Mouse (Mus musculus): ENCODE data around the gene Slc8b1. TPM values are rescaled to one million over a fixed set of nuclear protein-coding genes. Genes with fewer than 3 reads are reported as not detected.
A peak's percentile ranks its signal among the peaks of the same experiment; 100 is the strongest.

The Slc8b1 gene
- polyA plus RNA-seq, 1 experiment from 2014 or later = 2.3 TPM

DNA sequence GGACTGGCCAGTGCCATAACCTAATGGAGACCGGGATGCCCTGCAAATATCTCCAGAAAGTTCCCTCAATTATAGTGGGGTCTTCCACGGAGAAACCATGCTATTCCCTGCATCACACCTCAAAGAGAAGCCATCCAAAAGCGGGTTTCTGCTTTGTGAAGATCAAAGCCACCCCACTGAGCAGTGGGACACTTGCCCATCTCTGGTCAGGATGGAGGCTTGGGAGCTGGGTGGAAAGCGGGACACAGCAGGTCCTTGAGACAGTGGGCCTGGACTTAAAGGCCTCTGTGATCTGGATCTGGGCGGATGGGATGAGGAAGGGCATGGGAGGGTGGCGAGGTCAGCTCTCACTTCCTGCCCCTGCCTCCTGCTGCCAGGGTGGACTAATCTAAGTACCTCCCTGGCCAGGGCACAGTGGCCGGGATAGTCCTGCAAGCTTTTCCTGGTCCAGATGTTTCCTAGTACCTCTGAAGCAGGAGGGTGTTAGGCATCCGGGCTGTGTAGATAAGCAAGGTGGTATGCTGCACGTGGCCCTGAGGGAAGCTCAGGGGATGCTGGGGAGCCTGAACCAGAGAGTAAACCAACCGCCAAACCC is 63.6 kb downstream of the Slc8b1 start:
- no peak for ATAC-seq
- WGBS = 72% methylated on average over 10 of the region's 10 CpGs
- H3K4me2 ChIP-seq (ENCODE audit: low read length) = no peak overlapping the region
- H3K9ac ChIP-seq (ENCODE audit: low read depth, low read length) = no peak overlapping the region
- H3K4me1 ChIP-seq (ENCODE audit: control insufficient read depth, insufficient read depth, low read depth, low read length) = peaks cover 38% of the 10 kb centered on the region
- H3K36me3 ChIP-seq (ENCODE audit: control insufficient read depth, insufficient read depth, low read length) = no peaks in the 10 kb centered on the region
- H3K4me3 ChIP-seq (ENCODE audit: low read length) = no peak overlapping the region
- no peaks in the 10 kb centered on the region for H3K9me3 ChIP-seq (ENCODE audit: control insufficient read depth, low read length)
- H3K27ac ChIP-seq (ENCODE audit: low read depth, low read length) = no peak overlapping the region
- no peaks in the 10 kb centered on the region for H3K27me3 ChIP-seq (replicated peaks; ENCODE audit: control insufficient read depth, insufficient read depth, low read length)

GRCm38 (mm10) chr5:120576781-120577301 is 65.9 kb downstream of the Slc8b1 start:
- ATAC-seq = no peak
- Histone ChIP-seq H3K27me3 (replicated peaks; ENCODE audit: control insufficient read depth, insufficient read depth, low read length) (no peaks in the 10 kb centered on the region), H3K4me2 (ENCODE audit: low read length) (no peak overlapping the region), H3K4me1 (ENCODE audit: control insufficient read depth, insufficient read depth, low read depth, low read length) (peaks cover 21% of the 10 kb centered on the region), H3K36me3 (ENCODE audit: control insufficient read depth, insufficient read depth, low read length) (0 out of 2 replicates have a peak, but pooled peaks cover under 1% of the 10 kb centered on the region), H3K4me3 (ENCODE audit: low read length) (no peak overlapping the region), H3K9me3 (ENCODE audit: control insufficient read depth, low read length) (no peaks in the 10 kb centered on the region), H3K9ac (ENCODE audit: low read depth, low read length) (no peak overlapping the region), H3K27ac (ENCODE audit: low read depth, low read length) (no peak overlapping the region)
- WGBS = 80% methylated on average over 11 of the region's 11 CpGs

DNA sequence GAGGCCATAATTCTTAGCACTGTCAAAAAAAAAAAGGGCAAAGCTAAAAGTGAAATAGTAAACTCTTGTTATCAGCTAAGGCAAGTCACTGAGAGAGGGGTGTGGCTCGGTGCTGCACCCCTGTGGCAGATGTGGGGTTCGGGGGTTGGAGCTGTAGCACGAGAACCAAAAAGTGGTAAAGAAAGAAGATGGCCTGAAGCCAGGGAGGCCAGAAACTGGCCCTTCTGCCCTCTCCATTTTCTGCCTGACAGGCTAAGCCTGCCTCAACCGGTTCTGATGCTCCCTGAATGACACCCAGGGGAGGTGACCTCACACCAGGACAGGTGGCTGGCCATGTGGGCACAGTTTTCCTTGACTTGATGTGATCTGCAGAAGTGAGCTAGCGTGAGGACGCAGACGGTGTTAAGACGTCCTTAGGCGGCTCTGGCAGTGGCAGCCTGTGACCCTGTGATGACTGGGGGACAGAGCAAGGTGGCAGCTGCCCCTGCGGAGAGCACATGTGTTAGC is 67.0 kb downstream of the Slc8b1 start:
- no peaks in the 10 kb centered on the region for H3K9me3 ChIP-seq (ENCODE audit: control insufficient read depth, low read length)
- 48% methylated on average over 10 of the region's 10 CpGs for WGBS
- no peak for ATAC-seq
- H3K4me1 ChIP-seq (ENCODE audit: control insufficient read depth, insufficient read depth, low read depth, low read length) = peaks cover 18% of the 10 kb centered on the region
- H3K36me3 ChIP-seq (ENCODE audit: control insufficient read depth, insufficient read depth, low read length) = 0 out of 2 replicates have a peak, but pooled peaks cover 2% of the 10 kb centered on the region
- no peak overlapping the region for H3K9ac ChIP-seq (ENCODE audit: low read depth, low read length)
- no peak overlapping the region for H3K4me2 ChIP-seq (ENCODE audit: low read length)
- no peak overlapping the region for H3K4me3 ChIP-seq (ENCODE audit: low read length)
- H3K27ac ChIP-seq (ENCODE audit: low read depth, low read length) = peak overlapping the region; percentile 42; the same call in 1 of the 2 replicates
- no peaks in the 10 kb centered on the region for H3K27me3 ChIP-seq (replicated peaks; ENCODE audit: control insufficient read depth, insufficient read depth, low read length)

GRCm38 (mm10) chr5:120578504-120579081 is 67.6 kb downstream of the Slc8b1 start:
- 0 out of 2 replicates have a peak, but pooled peaks cover 2% of the 10 kb centered on the region for H3K36me3 ChIP-seq (ENCODE audit: control insufficient read depth, insufficient read depth, low read length)
- H3K9ac ChIP-seq (ENCODE audit: low read depth, low read length) = peak overlapping the region; percentile 29; the same call in 1 of the 2 replicates
- no peak overlapping the region for H3K4me3 ChIP-seq (ENCODE audit: low read length)
- peak overlapping the region; percentile 42 for H3K27ac ChIP-seq (ENCODE audit: low read depth, low read length)
- 52% methylated on average over 12 of the region's 12 CpGs for WGBS
- no peaks in the 10 kb centered on the region for H3K9me3 ChIP-seq (ENCODE audit: control insufficient read depth, low read length)
- H3K4me1 ChIP-seq (ENCODE audit: control insufficient read depth, insufficient read depth, low read depth, low read length) = peaks cover 18% of the 10 kb centered on the region
- no peaks in the 10 kb centered on the region for H3K27me3 ChIP-seq (replicated peaks; ENCODE audit: control insufficient read depth, insufficient read depth, low read length)
- no peak overlapping the region for H3K4me2 ChIP-seq (ENCODE audit: low read length)
- ATAC-seq = no peak

DNA sequence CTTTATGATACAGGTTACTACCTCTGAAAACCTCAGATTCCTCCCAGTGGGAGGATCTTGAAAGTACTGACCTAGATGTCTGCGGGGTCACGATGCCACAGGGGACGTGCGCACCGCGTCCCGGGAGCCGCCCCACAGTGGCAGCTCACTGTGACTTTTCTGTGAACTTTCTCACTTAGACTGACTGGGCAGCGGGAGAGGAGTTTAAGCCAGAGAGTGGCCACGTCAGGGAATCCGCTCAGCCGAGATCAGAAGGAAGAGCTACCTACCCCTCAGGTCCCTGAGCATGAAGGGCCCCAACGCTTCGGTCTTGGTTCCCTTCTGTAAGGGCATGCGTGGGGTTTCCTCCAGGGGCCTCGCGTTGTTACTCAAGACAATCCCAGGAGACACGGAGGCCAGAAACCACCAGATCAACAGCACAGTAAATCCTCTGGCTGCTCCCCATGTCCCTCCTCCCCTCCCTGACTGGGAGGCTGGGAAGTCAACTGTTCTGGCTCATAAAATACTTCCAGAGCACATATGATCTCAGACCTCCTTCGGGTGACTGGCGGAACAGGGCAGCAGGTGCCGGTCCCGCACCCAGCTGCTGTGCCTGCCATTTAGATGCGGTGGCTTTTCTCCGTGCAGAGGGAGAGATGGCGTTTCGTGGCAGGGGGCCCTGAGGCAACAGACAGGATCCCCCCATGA is 68.4 kb downstream of the Slc8b1 start:
- Histone ChIP-seq H3K4me2 (ENCODE audit: low read length) (no peak overlapping the region), H3K27ac (ENCODE audit: low read depth, low read length) (peak overlapping the region; percentile 2; the same call in 1 of the 2 replicates)
- WGBS = 41% methylated on average over 26 of the region's 26 CpGs

DNA sequence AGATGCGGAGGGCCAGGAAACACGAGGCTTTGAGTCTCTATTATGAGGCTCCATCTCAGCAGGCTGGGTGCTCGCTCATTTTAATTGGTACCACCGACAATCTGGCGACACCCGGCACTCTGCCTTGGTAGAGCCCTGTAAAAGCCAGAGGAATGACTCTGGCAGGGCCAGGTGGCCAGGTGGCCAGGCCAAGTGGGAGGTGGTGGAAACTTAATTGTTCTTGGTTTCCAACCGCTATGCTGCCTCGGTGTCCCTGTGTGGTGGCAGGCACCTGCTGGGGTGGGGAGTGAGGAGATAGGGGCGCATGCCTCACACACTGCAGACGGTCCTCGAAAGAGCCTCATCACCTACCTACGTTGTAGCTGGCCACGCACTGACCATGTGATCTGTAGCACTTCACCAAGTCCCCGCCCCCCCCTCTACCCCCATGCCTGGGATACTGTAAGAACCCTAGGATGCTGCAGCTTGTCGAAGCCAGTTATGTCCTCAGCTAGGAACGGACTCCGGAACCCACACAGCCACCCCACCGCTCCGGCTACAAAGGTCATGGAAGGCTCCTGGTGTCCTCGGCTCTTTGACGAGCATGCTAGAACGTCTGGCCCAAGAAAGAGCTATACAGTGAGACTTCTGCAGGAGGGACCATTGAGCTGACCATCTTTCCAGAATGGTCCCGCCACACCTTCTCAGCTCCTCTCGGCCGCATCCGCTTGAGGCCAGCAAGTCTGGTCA is 69.1 kb downstream of the Slc8b1 start:
- H3K27ac ChIP-seq (ENCODE audit: low read depth, low read length) = peak overlapping the region; percentile 2; the same call in 1 of the 2 replicates
- H3K9me3 ChIP-seq (ENCODE audit: control insufficient read depth, low read length) = no peaks in the 10 kb centered on the region
- WGBS = 68% methylated on average over 26 of the region's 26 CpGs
- no peak overlapping the region for H3K9ac ChIP-seq (ENCODE audit: low read depth, low read length)
- no peaks in the 10 kb centered on the region for H3K27me3 ChIP-seq (replicated peaks; ENCODE audit: control insufficient read depth, insufficient read depth, low read length)
- H3K4me3 ChIP-seq (ENCODE audit: low read length) = no peak overlapping the region
- H3K4me1 ChIP-seq (ENCODE audit: control insufficient read depth, insufficient read depth, low read depth, low read length) = peaks cover 18% of the 10 kb centered on the region
- no peak overlapping the region for H3K4me2 ChIP-seq (ENCODE audit: low read length)
- H3K36me3 ChIP-seq (ENCODE audit: control insufficient read depth, insufficient read depth, low read length) = 0 out of 2 replicates have a peak, but pooled peaks cover 2% of the 10 kb centered on the region
- peak; percentile 34; the same call in 1 of the 2 replicates for ATAC-seq

More for the DNA sequence above, 68.4 kb downstream of the Slc8b1 start:
- Histone ChIP-seq H3K27me3 (replicated peaks; ENCODE audit: control insufficient read depth, insufficient read depth, low read length) (no peaks in the 10 kb centered on the region), H3K4me3 (ENCODE audit: low read length) (no peak overlapping the region), H3K9me3 (ENCODE audit: control insufficient read depth, low read length) (no peaks in the 10 kb centered on the region), H3K4me1 (ENCODE audit: control insufficient read depth, insufficient read depth, low read depth, low read length) (peaks cover 18% of the 10 kb centered on the region), H3K9ac (ENCODE audit: low read depth, low read length) (no peak overlapping the region), H3K36me3 (ENCODE audit: control insufficient read depth, insufficient read depth, low read length) (0 out of 2 replicates have a peak, but pooled peaks cover 2% of the 10 kb centered on the region)
- ATAC-seq = peak; percentile 32; the same call in 1 of the 2 replicates

DNA sequence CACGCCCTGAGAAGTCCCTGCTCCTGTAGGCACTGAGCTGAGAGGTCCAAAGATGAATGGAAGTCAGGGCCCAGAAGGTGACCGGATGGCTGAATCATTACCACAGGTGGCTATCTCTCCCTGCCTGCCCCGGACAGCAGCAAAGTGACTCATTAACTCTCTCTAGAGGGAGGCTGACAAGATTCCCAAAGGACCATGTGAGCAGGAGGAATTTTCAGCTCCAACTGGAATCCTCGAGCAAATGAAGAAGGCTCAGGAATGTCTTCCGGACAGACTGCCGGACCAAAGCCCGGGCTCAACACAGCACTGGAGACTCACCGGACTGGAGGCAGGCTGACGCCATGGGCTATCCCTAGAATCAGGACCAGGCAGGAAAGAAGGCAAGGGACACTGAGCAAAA is 71.0 kb downstream of the Slc8b1 start:
- 0 out of 2 replicates have a peak, but pooled peaks cover 2% of the 10 kb centered on the region for H3K36me3 ChIP-seq (ENCODE audit: control insufficient read depth, insufficient read depth, low read length)
- WGBS = 81% methylated on average over 9 of the region's 9 CpGs
- H3K4me1 ChIP-seq (ENCODE audit: control insufficient read depth, insufficient read depth, low read depth, low read length) = peaks cover 23% of the 10 kb centered on the region
- H3K27ac ChIP-seq (ENCODE audit: low read depth, low read length) = no peak overlapping the region
- no peaks in the 10 kb centered on the region for H3K27me3 ChIP-seq (replicated peaks; ENCODE audit: control insufficient read depth, insufficient read depth, low read length)
- H3K4me2 ChIP-seq (ENCODE audit: low read length) = no peak overlapping the region
- no peak overlapping the region for H3K9ac ChIP-seq (ENCODE audit: low read depth, low read length)
- H3K4me3 ChIP-seq (ENCODE audit: low read length) = no peak overlapping the region
- no peaks in the 10 kb centered on the region for H3K9me3 ChIP-seq (ENCODE audit: control insufficient read depth, low read length)
- ATAC-seq = no peak

DNA sequence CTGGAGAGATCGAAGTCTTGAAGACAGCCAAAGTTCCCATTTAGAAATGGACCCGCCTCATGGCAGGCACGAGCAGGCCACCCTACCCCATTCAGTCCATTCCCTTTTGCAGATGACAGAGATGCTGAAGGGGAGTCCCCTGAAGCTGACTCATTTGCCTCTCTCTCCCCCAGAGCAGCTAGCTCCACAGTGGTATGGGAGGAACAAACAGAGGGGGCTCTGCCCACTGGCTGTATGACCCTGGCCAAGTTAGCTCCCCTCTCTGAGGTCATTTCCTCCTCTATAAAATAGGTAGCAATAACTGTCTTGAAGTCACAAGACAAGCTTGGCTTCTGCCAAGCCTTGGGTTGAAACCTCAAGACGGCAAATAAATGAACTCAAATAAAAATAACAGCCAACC is 72.5 kb downstream of the Slc8b1 start:
- Histone ChIP-seq H3K27ac (ENCODE audit: low read depth, low read length) (no peak overlapping the region), H3K4me1 (ENCODE audit: control insufficient read depth, insufficient read depth, low read depth, low read length) (peaks cover 28% of the 10 kb centered on the region), H3K9ac (ENCODE audit: low read depth, low read length) (no peak overlapping the region), H3K36me3 (ENCODE audit: control insufficient read depth, insufficient read depth, low read length) (0 out of 2 replicates have a peak, but pooled peaks cover 2% of the 10 kb centered on the region), H3K4me3 (ENCODE audit: low read length) (no peak overlapping the region), H3K4me2 (ENCODE audit: low read length) (no peak overlapping the region), H3K9me3 (ENCODE audit: control insufficient read depth, low read length) (no peaks in the 10 kb centered on the region), H3K27me3 (replicated peaks; ENCODE audit: control insufficient read depth, insufficient read depth, low read length) (no peaks in the 10 kb centered on the region)
- 90% methylated on average over 4 of the region's 4 CpGs for WGBS
- ATAC-seq = no peak
